Mouse (Mus musculus) G1E (cell line): ENCODE data around the gene Hpca. TPM values are rescaled to one million over a fixed set of nuclear protein-coding genes. Genes with fewer than 3 reads are reported as not detected.

Experiments used
- ATAC-seq: 2 replicates; pipeline ENCODE4 v1.8.0; 2016; ENCODE audit warnings: mild to moderate bottlenecking; ENCODE audit not compliant: insufficient number of reproducible peaks, poor library complexity, low FRiP score, severe bottlenecking; ENCODE audit errors: extremely low read depth
- DNase-seq: peaks from one replicate; pipeline ENCODE4 v3.0.0; 2012; ENCODE audit warnings: low spot score
- H3K27me3 ChIP-seq: 2 replicates; pipeline ENCODE4 v1.6.1; 2012; ENCODE audit warnings: mild to moderate bottlenecking, low read length, inconsistent platforms; ENCODE audit not compliant: insufficient read depth
- H3K36me3 ChIP-seq: replicated peaks from 2 replicates; pipeline ENCODE3; 2012; ENCODE audit warnings: mild to moderate bottlenecking, inconsistent platforms
- H3K4me1 ChIP-seq: 2 replicates; pipeline ENCODE4 v1.6.1; 2012; ENCODE audit warnings: low read depth, low read length, inconsistent platforms, mixed read lengths; ENCODE audit not compliant: insufficient read depth
- H3K4me3 ChIP-seq: 2 replicates; pipeline ENCODE4 v1.5.1; 2012; ENCODE audit warnings: low read depth, mild to moderate bottlenecking, inconsistent platforms, low read length, moderate library complexity, mixed read lengths
- H3K9me3 ChIP-seq: replicated peaks from 2 replicates; pipeline ENCODE4 v1.6.1; 2012; ENCODE audit warnings: inconsistent platforms
- CTCF ChIP-seq: IDR thresholded peaks from 2 replicates; pipeline ENCODE4 v1.5.1; 2012; ENCODE audit warnings: low read depth, low read length, inconsistent platforms, mixed read lengths
- GATA1 ChIP-seq: IDR thresholded peaks from 2 replicates; pipeline ENCODE4 v1.6.1; 2012; ENCODE audit warnings: borderline replicate concordance, low read length, inconsistent platforms, mixed read lengths
- GATA2 ChIP-seq: IDR thresholded peaks from 2 replicates; pipeline ENCODE4 v1.6.1; 2012; ENCODE audit warnings: low read depth, low read length, inconsistent platforms, borderline replicate concordance
- POLR2AphosphoS5 ChIP-seq: IDR thresholded peaks from 2 replicates; pipeline ENCODE4 v1.6.1; 2012; ENCODE audit warnings: low read depth, low read length, inconsistent platforms; ENCODE audit not compliant: insufficient replicate concordance
- TAL1 ChIP-seq: conservative IDR thresholded peaks from 2 replicates; pipeline ENCODE4 v1.6.1; 2012; ENCODE audit warnings: low read depth, low read length, inconsistent platforms, mixed read lengths
- polyA plus RNA-seq: library from polyadenylated mRNA; stranded (reverse); fragments of >175 nt; gene quantifications from 2 replicates; pipeline ENCODE4 v1.2.3, GENCODE M21; 2012
- total RNA-seq, 2 experiments: library from RNA; stranded (forward) in 1 of 2; stranded (reverse) in 1 of 2; fragments of 200-1000 nt in 1 of 2; fragments of >200 nt in 1 of 2; fragmentation: Nextera tagmentation in 1 of 2; gene quantifications; 2 replicates each; pipeline ENCODE4 v1.2.3; 2014 to 2017

Gene Hpca
- total and polyA plus RNA-seq, 3 experiments, result not detected

- no peak for ATAC-seq
- peaks cover 37% of the 10 kb centered on the region for H3K4me1 ChIP-seq
- H3K4me3 ChIP-seq, result no peak overlapping the region
- H3K27me3 ChIP-seq, result peaks cover 57% of the 10 kb centered on the region
- no peaks in the 10 kb centered on the region for H3K9me3 ChIP-seq
- no peak for TF ChIP-seq TAL1
- TF ChIP-seq GATA2, result no peak
- TF ChIP-seq CTCF, result no peak
- no peak for TF ChIP-seq POLR2AphosphoS5
- no peak for TF ChIP-seq GATA1
- no peak for DNase-seq
- H3K36me3 ChIP-seq, result no peaks in the 10 kb centered on the region
These were observed 7.6 kb upstream of the Hpca start for GRCm38 (mm10) chr4:129129387-129129786.

DNA sequence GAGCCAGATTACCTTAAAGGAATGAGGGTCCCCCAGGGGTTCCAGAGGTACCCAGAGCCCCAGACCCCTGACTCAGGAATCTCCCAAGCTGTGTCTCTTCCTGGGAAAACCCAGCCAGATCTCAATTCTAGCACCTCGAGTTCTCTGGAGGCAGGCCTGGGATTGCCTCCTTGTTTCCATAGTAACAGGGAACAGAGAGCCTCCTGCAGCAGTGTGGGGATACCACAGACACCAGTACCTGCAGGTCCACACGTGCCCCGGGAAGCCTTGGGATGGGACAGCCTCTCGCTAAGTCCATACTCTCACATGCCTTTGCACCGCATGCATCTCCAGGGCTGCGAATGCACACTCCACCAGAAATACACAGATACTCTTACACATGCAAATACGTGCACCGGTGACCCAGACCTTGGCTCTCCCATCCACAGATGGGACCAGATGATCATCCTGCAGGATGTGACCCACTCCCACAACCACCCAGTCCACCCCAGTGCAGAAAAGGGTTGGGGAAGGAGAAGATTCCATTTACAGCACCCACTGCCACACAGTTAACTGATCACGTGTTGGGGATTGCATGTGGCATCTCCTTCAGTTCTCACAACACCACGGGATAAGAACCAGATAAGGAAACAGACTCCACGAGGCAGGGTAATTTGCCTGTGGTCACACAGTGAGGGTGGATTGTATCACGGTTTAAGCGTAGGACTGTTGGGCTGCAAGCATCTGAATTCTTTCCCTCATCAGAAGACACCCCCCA is 6.9 kb upstream of the Hpca start:
- H3K36me3 ChIP-seq, result no peaks in the 10 kb centered on the region
- H3K4me1 ChIP-seq, result peaks cover 34% of the 10 kb centered on the region
- H3K27me3 ChIP-seq, result peaks cover 55% of the 10 kb centered on the region
- no peak overlapping the region for H3K4me3 ChIP-seq
- DNase-seq (no peak), ATAC-seq (no peak)
- H3K9me3 ChIP-seq, result no peaks in the 10 kb centered on the region
- TF ChIP-seq GATA2 (no peak), GATA1 (no peak), CTCF (no peak), TAL1 (no peak), POLR2AphosphoS5 (no peak)

DNA sequence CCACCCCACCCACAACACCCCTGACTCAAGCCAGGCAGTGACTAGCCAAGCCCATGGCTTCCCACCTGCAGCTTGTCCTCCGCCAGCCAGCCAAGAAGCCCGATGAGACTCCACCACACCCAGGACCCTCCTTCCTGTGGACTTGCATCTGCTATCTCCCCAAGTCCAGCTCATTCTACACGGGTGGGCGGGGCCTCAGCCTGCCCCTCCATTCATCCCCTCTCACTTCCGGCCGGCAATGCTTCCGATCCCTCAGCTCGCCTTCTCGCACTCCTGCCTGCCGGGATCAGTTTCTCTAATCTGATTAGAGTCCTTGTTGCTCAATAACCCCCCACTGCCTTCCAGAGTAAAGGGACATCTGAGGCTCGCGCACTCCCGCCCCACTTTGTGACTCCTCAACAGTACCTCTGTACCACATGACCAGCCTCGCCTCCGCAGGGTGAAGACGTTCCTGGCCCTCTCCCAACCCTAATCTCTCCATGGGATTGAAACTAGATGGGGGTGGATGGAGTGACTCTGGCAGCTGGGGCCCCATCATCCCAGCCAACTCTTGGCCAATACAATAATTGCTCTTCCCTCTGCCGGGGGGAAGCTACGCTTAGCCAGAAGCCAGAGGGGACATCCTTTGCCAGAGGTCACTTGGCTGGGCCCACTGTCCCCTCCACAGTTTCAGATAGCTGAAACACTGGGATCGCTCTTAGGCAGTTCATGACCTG is 4.1 kb upstream of the Hpca start:
- Histone ChIP-seq H3K9me3 (no peaks in the 10 kb centered on the region), H3K4me1 (peaks cover 30% of the 10 kb centered on the region), H3K36me3 (no peaks in the 10 kb centered on the region), H3K27me3 (peaks cover 49% of the 10 kb centered on the region), H3K4me3 (no peak overlapping the region)
- DNase-seq, result no peak
- TF ChIP-seq TAL1, result no peak
- no peak for ATAC-seq

DNA sequence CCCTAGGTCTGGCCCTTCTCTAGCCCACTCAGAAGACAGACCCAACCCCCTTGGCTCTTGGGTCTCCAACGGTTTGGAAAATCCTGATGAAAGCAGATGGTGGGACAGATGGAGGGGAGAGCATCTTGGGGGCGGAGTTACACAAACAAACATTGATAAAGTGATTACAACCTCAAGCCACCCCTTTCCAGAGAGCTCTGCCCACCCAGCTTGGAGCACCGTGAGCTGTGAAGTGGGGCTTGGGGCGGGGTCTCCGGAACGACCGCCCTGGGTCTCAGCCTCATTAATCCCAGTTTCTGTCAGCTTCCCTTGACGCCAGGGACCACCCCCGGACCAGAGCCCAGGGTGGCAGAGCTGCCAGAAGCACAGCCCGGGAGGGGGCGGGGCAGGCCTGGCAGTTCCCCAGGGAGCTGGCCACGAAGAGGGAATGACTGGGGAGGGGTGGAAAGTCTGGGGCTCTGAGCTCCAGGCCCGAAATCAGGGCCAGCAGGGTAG is 2.9 kb upstream of the Hpca start:
- TF ChIP-seq TAL1 (no peak), POLR2AphosphoS5 (no peak), GATA1 (no peak), CTCF (no peak)
- H3K9me3 ChIP-seq, result no peaks in the 10 kb centered on the region
- peaks cover 58% of the 10 kb centered on the region for H3K27me3 ChIP-seq
- no peak for ATAC-seq
- peaks cover 18% of the 10 kb centered on the region for H3K4me1 ChIP-seq
- no peak overlapping the region for H3K4me3 ChIP-seq
- no peak for DNase-seq
- H3K36me3 ChIP-seq, result no peaks in the 10 kb centered on the region

- no peak for DNase-seq
- ATAC-seq, result no peak
- Histone ChIP-seq H3K36me3 (no peaks in the 10 kb centered on the region), H3K27me3 (peaks cover 56% of the 10 kb centered on the region), H3K4me3 (no peak overlapping the region), H3K4me1 (peaks cover 7% of the 10 kb centered on the region; the same call in 1 of the 2 replicates), H3K9me3 (no peaks in the 10 kb centered on the region)
- TF ChIP-seq TAL1, result no peak
- TF ChIP-seq GATA1, result no peak
- no peak for TF ChIP-seq POLR2AphosphoS5
- TF ChIP-seq GATA2, result no peak
- TF ChIP-seq CTCF, result no peak
These were observed 883 bp upstream of the Hpca start for GRCm38 (mm10) chr4:129122719-129123118.

DNA sequence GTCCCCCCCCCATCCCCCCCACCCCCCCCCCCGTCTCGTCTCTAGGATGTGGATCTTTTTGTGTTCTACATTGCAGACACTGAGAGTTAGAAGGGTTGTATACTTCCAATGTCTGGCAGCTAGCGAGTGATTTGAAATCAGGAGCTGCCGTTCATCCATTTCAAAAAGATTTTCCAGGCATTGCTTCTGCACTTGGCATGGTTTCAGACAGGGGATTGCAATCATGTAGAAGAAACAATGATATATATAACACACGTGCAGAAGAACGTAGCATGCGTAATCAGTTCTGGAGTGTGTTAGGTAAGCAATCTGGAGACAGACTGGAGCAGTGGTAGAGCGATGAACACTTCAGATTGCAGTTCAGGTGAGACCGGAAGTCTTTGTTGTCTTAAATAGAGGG is 271 bp upstream of the Hpca start:
- TF ChIP-seq CTCF (no peak), TAL1 (no peak)
- DNase-seq (no peak), ATAC-seq (no peak)
- peaks cover 7% of the 10 kb centered on the region; the same call in 1 of the 2 replicates for H3K4me1 ChIP-seq
- peaks cover 56% of the 10 kb centered on the region for H3K27me3 ChIP-seq
- H3K36me3 ChIP-seq, result no peaks in the 10 kb centered on the region
- no peaks in the 10 kb centered on the region for H3K9me3 ChIP-seq
- no peak overlapping the region for H3K4me3 ChIP-seq
